Mouse (Mus musculus): ENCODE data around the gene Klf7. TPM values are rescaled to one million over a fixed set of nuclear protein-coding genes. Genes with fewer than 3 reads are reported as not detected.
A peak's percentile ranks its signal among the peaks of the same experiment; 100 is the strongest.
"Not testable (repeated sequence)": the region's sequence is repeated elsewhere in the genome, so short reads cannot be mapped to it uniquely, and the experiment has no call there.

Klf7 gene
- total RNA-seq (2021) = 1 to 10 TPM; 6.7 to 7.2 TPM
- long read RNA-seq, experiment 1, full-length matches to known transcripts = 1 of 4 reads
- long read RNA-seq, experiment 1, partial matches to known transcripts = 0 of 4 reads
- long read RNA-seq, experiment 1, other reads (novel, unspliced or antisense) = 3 of 4 reads
- long read RNA-seq, experiment 2, full-length matches to known transcripts = 1 of 4 reads
- long read RNA-seq, experiment 2, partial matches to known transcripts = 0 of 4 reads
- long read RNA-seq, experiment 2, other reads (novel, unspliced or antisense) = 3 of 4 reads

- intact Hi-C loops (cut with DNase I) = loop anchor here (2.0 to 5.0 kb wide), 3 partner anchors 79 to 325 kb away; no protein-coding TSS in a partner anchor
- peak; percentile 95 to 97 for DNase-seq
Observed at GRCm38 (mm10) chr1:64121559-64122465, at the start of gene Klf7. Klf7 (minus strand) TSS chr1:64122282.

- DNase-seq = no peak
- intact Hi-C loops (cut with DNase I) = no loop called here
Observed at GRCm38 (mm10) chr1:64164526-64165062, 42.5 kb upstream of the Klf7 start.

GRCm38 (mm10) chr1:64158766-64159165 is 36.7 kb upstream of the Klf7 start:
- intact Hi-C loops (cut with DNase I) = no loop called here
- DNase-seq = no peak

- intact Hi-C loops (cut with DNase I) = no loop called here
Observed at GRCm38 (mm10) chr1:64149185-64149584, 27.1 kb upstream of the Klf7 start.

GRCm38 (mm10) chr1:64142691-64143445 is 20.8 kb upstream of the Klf7 start:
- DNase-seq = no peak
- intact Hi-C loops (cut with DNase I) = no loop called here

More at GRCm38 (mm10) chr1:64149185-64149584, 27.1 kb upstream of the Klf7 start:
- DNase-seq = no peak

- DNase-seq = no peak
- intact Hi-C loops (cut with DNase I) = no loop called here
Observed at GRCm38 (mm10) chr1:64134439-64134838, 12.4 kb upstream of the Klf7 start.

- DNase-seq = no peak
- intact Hi-C loops (cut with DNase I) = no loop called here
Observed at GRCm38 (mm10) chr1:64126822-64127221, 4.7 kb upstream of the Klf7 start.

- DNase-seq = no peak
- intact Hi-C loops (cut with DNase I) = loop anchor here (5.0 kb wide), 2 partner anchors 170 to 325 kb away; no protein-coding TSS in a partner anchor
Observed at GRCm38 (mm10) chr1:64122466-64122830, 366 bp upstream of the Klf7 start.

GRCm38 (mm10) chr1:64120811-64121515 is 1.1 kb downstream of the Klf7 start:
- peak; percentile 15 to 64 for DNase-seq
- intact Hi-C loops (cut with DNase I) = loop anchor here (2.0 to 5.0 kb wide), 3 partner anchors 78 to 326 kb away; no protein-coding TSS in a partner anchor

GRCm38 (mm10) chr1:64120421-64120810 is 1.7 kb downstream of the Klf7 start:
- intact Hi-C loops (cut with DNase I) = loop anchor here (2.0 to 5.0 kb wide), 3 partner anchors 78 to 327 kb away; no protein-coding TSS in a partner anchor
- DNase-seq = no peak

- peak in 1 of 2 experiments; percentile 37 for DNase-seq
- intact Hi-C loops (cut with DNase I) = loop anchor here (2.0 to 5.0 kb wide), 5 partner anchors 77 to 327 kb away; no protein-coding TSS in a partner anchor
Observed at GRCm38 (mm10) chr1:64119851-64120250, 2.2 kb downstream of the Klf7 start.

GRCm38 (mm10) chr1:64119358-64119794 is 2.7 kb downstream of the Klf7 start:
- DNase-seq = peak in 1 of 2 experiments; percentile 33
- intact Hi-C loops (cut with DNase I) = loop anchor here (2.0 to 5.0 kb wide), 2 partner anchors 97 to 183 kb away; no protein-coding TSS in a partner anchor

GRCm38 (mm10) chr1:64118285-64119170 is 3.6 kb downstream of the Klf7 start:
- DNase-seq = no peak
- intact Hi-C loops (cut with DNase I) = loop anchor here (2.0 to 5.0 kb wide), 2 partner anchors 96 to 184 kb away; no protein-coding TSS in a partner anchor

GRCm38 (mm10) chr1:64117478-64118284 is 4.4 kb downstream of the Klf7 start:
- no peak for DNase-seq
- intact Hi-C loops (cut with DNase I) = loop anchor here (2.0 to 5.0 kb wide), 2 partner anchors 95 to 185 kb away; no protein-coding TSS in a partner anchor

GRCm38 (mm10) chr1:64116746-64117455 is 5.2 kb downstream of the Klf7 start:
- no peak for DNase-seq
- intact Hi-C loops (cut with DNase I) = loop anchor here (5.0 kb wide), 1 partner anchor 95 kb away; no protein-coding TSS in a partner anchor

- intact Hi-C loops (cut with DNase I) = no loop called here
- DNase-seq = no peak
Observed at GRCm38 (mm10) chr1:64114579-64114978, 7.5 kb downstream of the Klf7 start.

- DNase-seq; intact Hi-C loops (cut with DNase I): not testable (repeated sequence)
Observed at GRCm38 (mm10) chr1:64108653-64109052, 13.4 kb downstream of the Klf7 start.

Measured in gastrocnemius, postnatal 36 days (tissue).